Mouse (Mus musculus): Measurements from ENCODE around the gene Spo11.
A peak's percentile ranks its signal among the peaks of the same experiment; 100 is the strongest.

Spo11 gene

GRCm38 (mm10) chr2:173000921-173001320 is 23.4 kb downstream of the Spo11 start:
- DNase-seq (ENCODE audit: inconsistent age in 2 of 2, low spot score in 1 of 2), result no peak

- no peak for DNase-seq (ENCODE audit: inconsistent age in 2 of 2, low spot score in 1 of 2)
Measured at GRCm38 (mm10) chr2:173003737-173004136, 26.2 kb downstream of the Spo11 start.

GRCm38 (mm10) chr2:173010220-173010717 is 32.8 kb downstream of the Spo11 start:
- no peak for DNase-seq (ENCODE audit: inconsistent age in 2 of 2, low spot score in 1 of 2)

- DNase-seq (ENCODE audit: inconsistent age in 2 of 2, low spot score in 1 of 2), result no peak
Measured at GRCm38 (mm10) chr2:173011440-173011839, 33.9 kb downstream of the Spo11 start.

- no peak for DNase-seq (ENCODE audit: inconsistent age in 2 of 2, low spot score in 1 of 2)
Measured at GRCm38 (mm10) chr2:173014741-173015287, 37.3 kb downstream of the Spo11 start.

GRCm38 (mm10) chr2:173017940-173018339 is 40.4 kb downstream of the Spo11 start:
- peak in 1 of 2 experiments; percentile 51 for DNase-seq (ENCODE audit: inconsistent age in 2 of 2, low spot score in 1 of 2)

GRCm38 (mm10) chr2:173018618-173019017 is 41.1 kb downstream of the Spo11 start:
- peak; percentile 87 to 94 for DNase-seq (ENCODE audit: inconsistent age in 2 of 2, low spot score in 1 of 2)

GRCm38 (mm10) chr2:173019322-173019721 is 41.8 kb downstream of the Spo11 start:
- no peak for DNase-seq (ENCODE audit: inconsistent age in 2 of 2, low spot score in 1 of 2)

GRCm38 (mm10) chr2:173019790-173020189 is 42.3 kb downstream of the Spo11 start:
- peak; percentile 94 to 97 for DNase-seq (ENCODE audit: inconsistent age in 2 of 2, low spot score in 1 of 2)

- peak; percentile 38 to 52 for DNase-seq (ENCODE audit: inconsistent age in 2 of 2, low spot score in 1 of 2)
Measured at GRCm38 (mm10) chr2:173020430-173020829, 42.9 kb downstream of the Spo11 start, which contains the start of gene Rbm38. Gene Rbm38, plus strand, starts transcription at chr2:173020498.

GRCm38 (mm10) chr2:173021633-173022055 is 44.1 kb downstream of the Spo11 start:
- DNase-seq (ENCODE audit: inconsistent age in 2 of 2, low spot score in 1 of 2), result peak; percentile 92 to 97

- peak; percentile 50 to 85 for DNase-seq (ENCODE audit: inconsistent age in 2 of 2, low spot score in 1 of 2)
Measured at GRCm38 (mm10) chr2:173022056-173022681, 44.7 kb downstream of the Spo11 start.

- DNase-seq (ENCODE audit: inconsistent age in 2 of 2, low spot score in 1 of 2), result no peak
Measured at GRCm38 (mm10) chr2:173022813-173023212, 45.3 kb downstream of the Spo11 start.

- DNase-seq (ENCODE audit: inconsistent age in 2 of 2, low spot score in 1 of 2), result peak in 1 of 2 experiments; percentile 14
Measured at GRCm38 (mm10) chr2:173023371-173023851, 45.9 kb downstream of the Spo11 start.

- DNase-seq (ENCODE audit: inconsistent age in 2 of 2, low spot score in 1 of 2), result peak in 1 of 2 experiments; percentile 22
Measured at GRCm38 (mm10) chr2:173023966-173024365, 46.5 kb downstream of the Spo11 start.

GRCm38 (mm10) chr2:173024392-173024791 is 46.9 kb downstream of the Spo11 start:
- DNase-seq (ENCODE audit: inconsistent age in 2 of 2, low spot score in 1 of 2), result peak in 1 of 2 experiments; percentile 6

GRCm38 (mm10) chr2:173024938-173025337 is 47.4 kb downstream of the Spo11 start:
- no peak for DNase-seq (ENCODE audit: inconsistent age in 2 of 2, low spot score in 1 of 2)

GRCm38 (mm10) chr2:173026286-173026685 is 48.8 kb downstream of the Spo11 start:
- DNase-seq (ENCODE audit: inconsistent age in 2 of 2, low spot score in 1 of 2), result peak in 1 of 2 experiments; percentile 9

- DNase-seq (ENCODE audit: inconsistent age in 2 of 2, low spot score in 1 of 2), result no peak
Measured at GRCm38 (mm10) chr2:173026688-173027131, 49.2 kb downstream of the Spo11 start.

GRCm38 (mm10) chr2:173027169-173027823 is 49.8 kb downstream of the Spo11 start:
- peak; percentile 29 to 53 for DNase-seq (ENCODE audit: inconsistent age in 2 of 2, low spot score in 1 of 2)

- DNase-seq (ENCODE audit: inconsistent age in 2 of 2, low spot score in 1 of 2), result peak; percentile 40 to 65
Measured at GRCm38 (mm10) chr2:173027824-173028495, 50.5 kb downstream of the Spo11 start.
